Mouse (Mus musculus) embryonic facial prominence, embryonic 14.5 days (tissue): ENCODE measurements at regions not wholly inside any gene's neighbourhood (a gene's known extent, or its start where the extent isn't known, plus 50 kb on each side); places are given as distances from the start of the nearest gene placed in this dataset.

Experiments
- ATAC-seq: fragments of 200-750 bp; cut with Nextera tagmentation; 2 replicates; pipeline ENCODE4 v1.8.0; 2017; ENCODE audit warnings: low read depth, moderate number of reproducible peaks, moderate TSS enrichment
- DNase-seq: peaks from one replicate; pipeline ENCODE4 v3.0.0-alpha.2; 2015; ENCODE audit warnings: low spot score
- H3K27ac ChIP-seq: fragments of 300-500 bp; sonication (generic); replicated peaks from 2 replicates; pipeline ENCODE4 v1.5.1; 2014; ENCODE audit warnings: low read depth, mild to moderate bottlenecking, low read length, moderate library complexity
- H3K27me3 ChIP-seq: fragments of 300-500 bp; sonication (generic); replicated peaks from 2 replicates; pipeline ENCODE4 v1.6.1; 2014; ENCODE audit warnings: low read length; ENCODE audit not compliant: control insufficient read depth, insufficient read depth
- H3K36me3 ChIP-seq: fragments of 300-500 bp; sonication (generic); 2 replicates; pipeline ENCODE4 v1.6.1; 2014; ENCODE audit warnings: low read length, mixed read lengths; ENCODE audit not compliant: control insufficient read depth, insufficient read depth
- H3K4me1 ChIP-seq: fragments of 300-500 bp; sonication (generic); 2 replicates; pipeline ENCODE4 v1.6.1; 2014; ENCODE audit warnings: antibody characterized with exemption, low read length; ENCODE audit not compliant: control insufficient read depth, insufficient read depth
- H3K4me2 ChIP-seq: fragments of 300-500 bp; sonication (generic); 2 replicates; pipeline ENCODE4 v1.6.1; 2014; ENCODE audit warnings: low read depth, mild to moderate bottlenecking, low read length, moderate library complexity, mixed read lengths
- H3K4me3 ChIP-seq: fragments of 300-500 bp; sonication (generic); 2 replicates; pipeline ENCODE4 v1.5.1; 2014; ENCODE audit warnings: low read depth, mild to moderate bottlenecking, low read length
- H3K9ac ChIP-seq: fragments of 300-500 bp; sonication (generic); 2 replicates; pipeline ENCODE4 v1.6.1; 2014; ENCODE audit warnings: low read depth, mild to moderate bottlenecking, low read length, moderate library complexity, mixed read lengths
- H3K9me3 ChIP-seq: fragments of 300-500 bp; sonication (generic); 2 replicates; pipeline ENCODE4 v1.6.1; 2016; ENCODE audit warnings: low read length; ENCODE audit not compliant: control insufficient read depth
- WGBS: fragments of 180-500 bp; shearing (Covaris S2); extraction: QIAGEN DNeasy Blood & Tissue Kit; methylation state at CpG from one replicate; pipeline ENCODE4 v1.1.7; 2014; 5-methylcytosine and 5-hydroxymethylcytosine counted together

DNA sequence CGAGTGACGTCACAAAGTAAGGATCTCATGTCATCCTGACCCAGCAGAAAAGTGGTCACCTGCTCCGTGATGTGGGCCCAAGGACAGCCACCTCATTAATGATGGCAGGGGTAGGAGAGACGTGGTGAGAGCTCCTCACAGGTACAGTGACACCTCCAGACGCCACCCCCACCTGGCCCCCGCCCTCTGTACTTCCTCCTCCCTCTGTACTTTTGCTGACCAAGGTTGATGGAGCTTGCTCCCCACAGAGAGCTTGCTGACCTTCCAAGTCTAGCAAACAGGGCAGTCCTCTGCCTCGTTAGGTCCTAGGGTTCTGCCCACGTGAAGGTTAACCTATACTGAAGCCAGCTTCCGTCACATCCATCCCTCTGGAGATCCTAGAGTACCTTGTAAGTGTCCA, 137.4 kb upstream of the 1600014C23Rik start:
- ATAC-seq (no peak), DNase-seq (no peak)
- no peak overlapping the region for H3K4me2 ChIP-seq
- peaks cover 26% of the 10 kb centered on the region for H3K4me1 ChIP-seq
- no peaks in the 10 kb centered on the region for H3K36me3 ChIP-seq
- no peaks in the 10 kb centered on the region for H3K9me3 ChIP-seq
- no peak overlapping the region for H3K4me3 ChIP-seq
- no peak overlapping the region for H3K9ac ChIP-seq
- WGBS, result 82% methylated on average over 9 of the region's 9 CpGs
- no peak overlapping the region for H3K27ac ChIP-seq
- peaks cover 27% of the 10 kb centered on the region for H3K27me3 ChIP-seq

DNA sequence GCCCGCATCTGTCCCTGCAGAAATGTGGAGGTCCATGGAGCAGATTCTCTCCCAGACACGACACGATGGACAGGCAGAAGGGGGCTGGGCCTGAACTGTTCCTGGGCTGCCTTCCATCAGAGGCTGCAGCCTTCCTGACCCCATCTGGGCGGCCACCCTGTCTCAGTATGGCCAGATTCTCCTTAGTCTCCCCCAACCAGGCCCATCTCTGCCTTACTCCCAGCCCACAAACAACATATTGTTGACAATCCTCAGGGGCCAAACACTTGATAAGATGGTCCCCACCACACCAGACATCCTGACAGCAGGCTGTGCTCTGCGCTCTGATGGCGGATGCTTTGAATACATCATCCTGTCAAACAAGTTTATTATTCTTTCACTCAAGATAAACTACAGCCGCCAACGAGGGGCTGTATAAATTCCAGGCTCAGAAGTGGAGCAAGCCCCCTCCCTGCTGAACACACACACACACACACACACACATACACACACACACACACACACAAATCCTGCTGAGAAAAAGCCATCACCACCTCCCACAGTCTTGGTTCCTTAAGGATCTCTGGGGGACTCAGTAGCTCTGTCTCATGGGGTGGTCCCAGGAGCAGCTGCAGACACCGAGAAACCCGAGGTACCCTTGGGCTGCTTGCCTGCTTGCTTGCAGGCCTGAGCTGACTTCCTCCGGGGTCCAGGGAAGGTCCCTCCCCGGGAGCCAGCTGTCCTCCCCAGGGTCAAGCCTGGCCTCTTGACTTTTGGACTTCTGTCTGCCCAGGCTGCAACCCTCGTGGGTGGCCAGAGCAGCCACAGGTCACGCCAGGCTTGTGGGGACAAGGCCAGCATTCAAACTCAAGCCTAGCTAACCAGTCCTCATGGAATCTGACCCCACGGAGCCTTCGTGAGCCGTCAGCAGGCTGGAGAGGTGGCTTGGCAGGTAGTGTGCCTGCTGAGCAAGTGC, 135.6 kb upstream of the 1600014C23Rik start:
- no peak overlapping the region for H3K27ac ChIP-seq

DNA sequence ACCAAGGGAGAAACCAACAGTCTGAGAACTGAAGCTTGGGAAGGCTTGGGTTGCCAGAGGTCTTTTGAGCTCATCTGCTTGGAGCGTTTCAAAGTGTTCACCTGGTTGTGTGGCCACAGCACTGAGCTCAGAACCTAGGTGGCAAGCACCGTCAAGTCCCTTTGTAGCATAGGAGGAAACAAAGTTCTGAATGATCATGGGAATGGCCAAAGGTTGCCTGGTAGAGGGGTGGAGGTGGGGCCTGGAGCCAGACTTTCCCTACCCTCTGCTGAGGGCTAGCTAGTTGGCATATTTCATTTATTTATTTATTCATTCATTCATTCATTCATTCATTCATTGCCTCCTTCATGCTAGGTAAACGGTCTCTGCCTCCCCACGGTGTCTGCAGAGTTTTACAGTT, 134.9 kb upstream of the 1600014C23Rik start:
- WGBS, result 92% methylated on average over 4 of the region's 4 CpGs
- no peak overlapping the region for H3K4me3 ChIP-seq
- H3K27ac ChIP-seq, result no peak overlapping the region

More for the DNA sequence above, 135.6 kb upstream of the 1600014C23Rik start:
- H3K36me3 ChIP-seq, result no peaks in the 10 kb centered on the region
- H3K4me1 ChIP-seq, result peaks cover 28% of the 10 kb centered on the region
- H3K4me3 ChIP-seq, result no peak overlapping the region
- H3K9me3 ChIP-seq, result no peaks in the 10 kb centered on the region
- DNase-seq (no peak), ATAC-seq (no peak)
- H3K27me3 ChIP-seq, result peaks cover 27% of the 10 kb centered on the region
- no peak overlapping the region for H3K9ac ChIP-seq
- H3K4me2 ChIP-seq, result no peak overlapping the region
- 44% methylated on average over 17 of the region's 17 CpGs for WGBS

DNA sequence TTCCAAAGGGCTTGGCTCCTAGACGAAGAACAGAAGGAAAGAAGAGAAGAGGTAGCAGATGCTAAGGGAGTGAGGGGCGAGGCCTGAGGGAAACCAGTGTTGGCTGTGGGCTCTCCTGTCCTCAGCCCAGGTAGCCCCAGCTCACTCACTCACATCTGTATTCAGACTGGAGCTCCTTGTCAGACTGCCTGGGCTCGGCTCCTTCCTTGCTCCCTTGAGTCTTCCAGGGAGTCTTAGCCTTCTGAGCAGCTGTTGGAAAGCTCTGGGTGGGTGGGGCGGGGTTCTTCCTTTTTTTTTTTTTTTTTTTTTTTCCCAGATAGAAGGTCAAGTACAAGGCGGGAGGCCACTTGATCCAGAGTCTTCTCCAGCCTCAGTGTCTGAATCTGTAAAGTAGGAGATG, 134.1 kb upstream of the 1600014C23Rik start:
- H3K9ac ChIP-seq, result no peak overlapping the region
- WGBS, result 69% methylated on average over 4 of the region's 5 CpGs

More for the DNA sequence above, 134.9 kb upstream of the 1600014C23Rik start:
- H3K27me3 ChIP-seq, result peaks cover 20% of the 10 kb centered on the region
- H3K36me3 ChIP-seq, result no peaks in the 10 kb centered on the region
- peaks cover 21% of the 10 kb centered on the region for H3K4me1 ChIP-seq
- no peak overlapping the region for H3K9ac ChIP-seq
- no peak for DNase-seq
- no peaks in the 10 kb centered on the region for H3K9me3 ChIP-seq
- no peak overlapping the region for H3K4me2 ChIP-seq
- no peak for ATAC-seq

DNA sequence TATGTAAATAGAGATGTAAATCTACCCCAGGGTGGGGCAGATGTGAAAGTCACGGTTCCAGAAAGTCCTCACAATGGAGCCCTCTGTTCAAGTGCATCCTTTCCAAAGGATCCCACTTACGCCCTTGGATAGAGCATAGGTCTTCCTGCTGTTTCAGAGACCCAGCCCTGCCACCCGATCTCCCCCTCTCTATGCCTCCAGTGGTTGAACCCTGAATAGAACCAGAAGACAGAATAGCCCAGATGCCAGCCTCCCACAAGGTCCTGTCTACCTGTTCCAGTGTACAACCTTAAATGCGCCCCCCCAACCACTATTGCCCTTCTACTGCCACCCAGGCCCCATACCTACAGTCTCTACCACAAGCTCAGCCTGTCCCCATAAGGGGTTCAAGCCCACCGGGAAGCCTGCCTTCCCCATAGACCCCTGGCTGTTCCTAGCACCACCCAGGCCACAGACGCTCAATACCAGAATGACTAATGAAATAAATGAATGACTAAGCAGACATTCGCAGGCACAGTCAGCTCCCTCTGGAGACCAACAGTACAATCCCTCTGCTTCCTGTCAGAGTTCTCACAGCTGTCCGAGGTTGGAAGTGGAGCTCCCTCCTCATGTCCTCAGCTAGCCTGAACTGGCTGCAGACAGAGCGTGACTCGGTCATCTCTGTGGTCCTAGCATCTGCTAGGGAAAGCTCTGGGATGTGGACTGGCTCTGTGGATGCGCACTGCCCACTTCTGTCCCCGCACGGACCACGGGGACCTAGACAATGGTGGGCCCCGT, 133.4 kb upstream of the 1600014C23Rik start:
- DNase-seq, result peak; percentile 30
- peak; percentile 19; the same call in 1 of the 2 replicates for ATAC-seq
- H3K9me3 ChIP-seq, result no peaks in the 10 kb centered on the region
- peaks cover 13% of the 10 kb centered on the region for H3K4me1 ChIP-seq
- H3K9ac ChIP-seq, result no peak overlapping the region
- no peak overlapping the region for H3K4me3 ChIP-seq
- no peak overlapping the region for H3K27ac ChIP-seq
- 68% methylated on average over 15 of the region's 15 CpGs for WGBS
- H3K27me3 ChIP-seq, result peaks cover 6% of the 10 kb centered on the region; the same call in 1 of the 2 replicates
- no peak overlapping the region for H3K4me2 ChIP-seq
- H3K36me3 ChIP-seq, result no peaks in the 10 kb centered on the region

More for the DNA sequence above, 134.1 kb upstream of the 1600014C23Rik start:
- Histone ChIP-seq H3K4me2 (no peak overlapping the region), H3K36me3 (no peaks in the 10 kb centered on the region), H3K4me1 (peaks cover 17% of the 10 kb centered on the region), H3K9me3 (no peaks in the 10 kb centered on the region), H3K27ac (no peak overlapping the region), H3K27me3 (peaks cover 13% of the 10 kb centered on the region; the same call in 1 of the 2 replicates), H3K4me3 (no peak overlapping the region)
- ATAC-seq (no peak), DNase-seq (no peak)

DNA sequence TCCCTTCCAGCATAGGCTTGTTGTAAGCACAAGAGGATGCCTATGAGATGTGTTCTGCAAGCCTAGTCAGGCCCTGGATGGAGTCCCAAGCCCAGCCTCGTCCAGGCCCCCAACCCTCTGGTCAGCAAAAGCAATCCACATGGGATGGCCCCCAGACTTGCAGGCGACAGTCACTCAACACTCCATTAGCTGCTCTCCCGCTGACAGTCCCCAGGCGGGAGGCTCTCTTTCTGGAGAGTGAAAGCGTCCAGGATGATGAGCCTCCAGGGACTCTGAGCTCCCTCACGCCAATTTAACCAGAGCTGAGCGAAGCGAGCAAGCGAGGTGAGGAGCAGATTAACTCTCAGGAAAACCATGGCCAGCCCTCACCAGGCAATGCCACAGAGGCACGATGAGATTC, 132.7 kb upstream of the 1600014C23Rik start:
- no peak for ATAC-seq
- H3K4me1 ChIP-seq, result peaks cover 9% of the 10 kb centered on the region

DNA sequence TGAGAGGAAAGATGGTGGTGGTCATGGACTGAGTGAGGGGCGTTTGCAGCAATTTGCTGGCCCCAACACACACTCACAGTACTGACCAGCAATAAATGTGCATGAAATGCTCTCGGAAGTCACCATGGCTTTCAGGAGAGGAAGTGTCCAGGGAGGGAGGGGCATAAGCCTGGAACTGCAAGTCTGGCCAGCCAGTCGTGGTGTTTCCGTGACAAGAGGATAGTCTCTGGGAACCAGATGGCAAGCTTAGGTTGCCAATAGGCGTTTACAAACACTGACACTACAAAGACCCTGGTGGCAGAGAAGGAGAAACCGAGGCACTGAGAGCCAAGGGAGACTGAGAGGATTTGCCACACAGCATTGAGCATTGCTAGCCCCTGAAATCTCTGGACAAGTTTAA, 132.3 kb upstream of the 1600014C23Rik start:
- DNase-seq, result no peak
- no peaks in the 10 kb centered on the region for H3K9me3 ChIP-seq
- peaks cover 9% of the 10 kb centered on the region for H3K4me1 ChIP-seq
- ATAC-seq, result no peak
- no peak overlapping the region for H3K4me2 ChIP-seq
- no peak overlapping the region for H3K9ac ChIP-seq
- H3K4me3 ChIP-seq, result no peak overlapping the region
- H3K27me3 ChIP-seq, result no peaks in the 10 kb centered on the region
- WGBS, result 55% methylated on average over 6 of the region's 6 CpGs
- H3K36me3 ChIP-seq, result no peaks in the 10 kb centered on the region
- H3K27ac ChIP-seq, result no peak overlapping the region

More for the DNA sequence above, 132.7 kb upstream of the 1600014C23Rik start:
- no peaks in the 10 kb centered on the region; the same call in 1 of the 2 replicates for H3K27me3 ChIP-seq
- no peaks in the 10 kb centered on the region for H3K36me3 ChIP-seq
- no peak overlapping the region for H3K27ac ChIP-seq
- H3K4me3 ChIP-seq, result no peak overlapping the region
- H3K4me2 ChIP-seq, result no peak overlapping the region
- H3K9ac ChIP-seq, result no peak overlapping the region
- H3K9me3 ChIP-seq, result no peaks in the 10 kb centered on the region
- peak; percentile 27 for DNase-seq
- 29% methylated on average over 10 of the region's 10 CpGs for WGBS

DNA sequence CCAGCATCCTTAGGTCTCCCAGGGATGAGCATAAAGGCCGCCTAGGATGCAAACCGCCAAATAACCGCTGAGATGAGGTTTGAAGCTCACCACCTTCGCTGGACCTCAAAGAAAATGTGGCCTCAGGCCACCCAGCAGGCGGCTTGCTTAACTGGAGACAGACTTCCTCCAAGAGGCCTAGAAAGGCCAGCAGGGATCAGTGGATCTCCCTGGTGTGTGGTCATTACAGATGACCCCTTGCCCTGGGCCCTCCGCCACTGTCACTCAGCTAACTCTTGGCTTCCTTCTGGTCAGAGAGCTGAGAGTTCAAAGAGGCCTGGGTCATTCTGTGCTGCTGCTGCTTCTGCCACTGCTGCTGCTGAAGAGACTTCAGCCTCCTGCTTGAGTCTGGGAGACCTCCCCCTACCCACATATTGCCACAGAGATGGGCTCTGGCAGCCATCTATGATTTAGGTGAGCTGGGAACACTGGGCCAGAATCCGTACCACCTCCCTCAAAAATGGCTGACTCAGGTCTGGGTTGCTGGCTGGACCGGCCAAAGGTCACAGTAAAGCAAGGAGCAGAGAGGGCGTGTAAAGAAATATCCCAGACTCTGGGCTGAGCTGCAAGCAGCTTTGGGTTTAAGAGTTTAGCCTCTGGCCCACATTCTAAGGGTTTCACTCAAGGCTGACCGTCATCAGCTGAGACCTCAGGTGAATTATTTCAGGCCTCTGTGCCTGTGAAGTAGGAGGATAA, 130.0 kb upstream of the 1600014C23Rik start:
- no peak overlapping the region for H3K9ac ChIP-seq
- WGBS, result 50% methylated on average over 9 of the region's 10 CpGs
- H3K4me1 ChIP-seq, result peaks cover 9% of the 10 kb centered on the region
- ATAC-seq (no peak), DNase-seq (no peak)
- H3K36me3 ChIP-seq, result no peaks in the 10 kb centered on the region
- 0 out of 2 replicates have a peak, but pooled peaks cover under 1% of the 10 kb centered on the region for H3K9me3 ChIP-seq
- H3K4me3 ChIP-seq, result no peak overlapping the region
- no peak overlapping the region for H3K27ac ChIP-seq
- no peak overlapping the region for H3K4me2 ChIP-seq
- H3K27me3 ChIP-seq, result no peaks in the 10 kb centered on the region
